Mouse (Mus musculus) liver, postnatal 0 days (tissue): ENCODE measurements around the gene Adrm1.

Experiments
- CTCF ChIP-seq: sonication (generic); IDR thresholded peaks from 2 replicates; pipeline ENCODE4 v1.5.1; 2016; ENCODE audit warnings: antibody characterized with exemption, low read depth
- EP300 ChIP-seq: IDR thresholded peaks from 2 replicates; pipeline ENCODE4 v1.6.1; 2016; ENCODE audit warnings: antibody characterized with exemption, low read depth, mild to moderate bottlenecking

GRCm38 (mm10) chr2:180205083-180205955 is 34.0 kb downstream of the Adrm1 start:
- TF ChIP-seq CTCF = no peak
- no peak for TF ChIP-seq EP300
